Mouse (Mus musculus) stomach, embryonic 14.5 days (tissue): ENCODE measurements around the gene Hist1h2bc. TPM values are rescaled to one million over a fixed set of nuclear protein-coding genes. Genes with fewer than 3 reads are reported as not detected.

ENCODE experiments used
- ATAC-seq: fragments of 200-750 bp; cut with Nextera tagmentation; 2 replicates; pipeline ENCODE4 v1.8.0; 2017; ENCODE audit warnings: low read depth, moderate TSS enrichment; ENCODE audit not compliant: insufficient number of reproducible peaks, insufficient read depth, low FRiP score
- H3K27ac ChIP-seq: fragments of 300-500 bp; sonication (generic); 2 replicates; pipeline ENCODE4 v1.5.1; 2014; ENCODE audit warnings: mild to moderate bottlenecking, low read length, moderate library complexity, mixed read lengths
- H3K27me3 ChIP-seq: fragments of 300-500 bp; sonication (generic); 2 replicates; pipeline ENCODE4 v1.6.1; 2014; ENCODE audit warnings: low read length, control low read depth, mixed read lengths; ENCODE audit not compliant: control insufficient read depth, insufficient read depth
- H3K36me3 ChIP-seq: fragments of 300-500 bp; sonication (generic); 2 replicates; pipeline ENCODE4 v1.6.1; 2014; ENCODE audit warnings: mild to moderate bottlenecking, control low read depth, low read length, moderate library complexity, mixed read lengths; ENCODE audit not compliant: control insufficient read depth, insufficient read depth
- H3K4me1 ChIP-seq: fragments of 300-500 bp; sonication (generic); 2 replicates; pipeline ENCODE4 v1.6.1; 2014; ENCODE audit warnings: low read length, control low read depth, mixed read lengths; ENCODE audit not compliant: control insufficient read depth, insufficient read depth
- H3K4me2 ChIP-seq: fragments of 300-500 bp; sonication (generic); replicated peaks from 2 replicates; pipeline ENCODE4 v1.6.1; 2014; ENCODE audit warnings: low read depth, low read length, control low read depth
- H3K4me3 ChIP-seq: fragments of 300-500 bp; sonication (generic); 2 replicates; pipeline ENCODE4 v1.5.1; 2014; ENCODE audit warnings: low read depth, low read length, control low read depth
- H3K9ac ChIP-seq: fragments of 300-500 bp; sonication (generic); replicated peaks from 2 replicates; pipeline ENCODE4 v1.6.1; 2014; ENCODE audit warnings: low read depth, mild to moderate bottlenecking, control low read depth, low read length, moderate library complexity, mixed read lengths
- H3K9me3 ChIP-seq: fragments of 300-500 bp; sonication (generic); 2 replicates; pipeline ENCODE4 v1.6.1; 2016; ENCODE audit warnings: low read depth, low read length, control low read depth; ENCODE audit not compliant: control insufficient read depth
- WGBS: fragments of 180-500 bp; shearing (Covaris S2); extraction: QIAGEN DNeasy Blood & Tissue Kit; methylation state at CpG from one replicate; pipeline ENCODE4 v1.1.7; 2014; 5-methylcytosine and 5-hydroxymethylcytosine counted together
- polyA plus RNA-seq: library from polyadenylated mRNA; unstranded; fragments of >200 nt; fragmentation: Nextera tagmentation; extraction: Ambion mirVana; gene quantifications from 2 replicates; pipeline ENCODE4 v1.2.1, GENCODE M21; 2014

Hist1h2bc gene
- polyA plus RNA-seq, 1 experiment from 2014 or later, result 65.1 TPM

DNA sequence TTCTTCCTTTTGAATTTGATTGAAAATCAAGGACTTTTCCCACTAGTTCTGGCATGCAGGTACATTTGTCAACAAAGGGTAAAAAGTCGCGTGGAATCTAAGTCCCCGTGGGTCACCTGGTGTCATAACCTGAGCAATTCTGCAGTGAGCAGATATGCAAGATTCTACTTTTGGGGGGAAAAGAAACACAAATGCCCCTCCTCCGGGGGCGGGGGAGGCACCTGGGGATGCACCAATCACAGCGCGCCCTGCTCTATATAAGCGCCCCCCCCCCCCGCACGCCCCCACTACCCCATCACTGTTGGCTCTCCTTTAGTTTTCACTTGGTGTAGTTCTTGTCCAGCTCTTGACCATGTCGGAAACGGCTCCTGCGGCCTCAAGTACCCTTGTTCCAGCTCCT is 11.5 kb downstream of the Hist1h2bc start, which contains the start of gene Hist1h1t:
Gene Hist1h1t, plus strand, starts transcription at position 301 of the 400 bp plus-strand sequence.
- Histone ChIP-seq H3K4me2 (no peak within 1 kb of the TSS), H3K4me1 (0 out of 2 replicates have a peak, but pooled peaks cover 5% of the 10 kb centered on the region), H3K27me3 (no peaks in the 10 kb centered on the region), H3K9me3 (no peaks in the 10 kb centered on the region), H3K4me3 (no peak within 1 kb of the TSS), H3K27ac (0 out of 2 replicates have a peak within 1 kb of the TSS, but pooled peaks have one; percentile 10), H3K36me3 (no peaks in the 10 kb centered on the region), H3K9ac (no peak within 1 kb of the TSS)
- ATAC-seq, result no peak
- 54% methylated on average over 12 of the region's 13 CpGs for WGBS

DNA sequence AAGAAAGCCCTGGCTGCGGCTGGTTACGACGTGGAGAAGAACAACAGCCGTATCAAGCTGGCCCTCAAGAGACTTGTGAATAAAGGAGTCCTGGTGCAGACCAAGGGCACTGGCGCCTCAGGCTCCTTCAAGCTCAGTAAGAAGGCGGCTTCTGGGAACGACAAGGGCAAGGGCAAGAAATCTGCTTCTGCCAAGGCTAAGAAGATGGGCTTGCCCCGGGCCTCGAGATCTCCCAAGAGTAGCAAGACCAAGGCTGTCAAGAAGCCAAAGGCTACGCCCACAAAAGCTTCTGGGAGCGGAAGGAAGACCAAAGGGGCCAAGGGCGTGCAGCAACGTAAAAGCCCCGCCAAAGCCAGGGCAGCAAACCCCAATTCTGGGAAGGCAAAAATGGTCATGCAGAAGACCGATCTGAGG is 12.1 kb downstream of the Hist1h2bc start:
- Histone ChIP-seq H3K27me3 (no peaks in the 10 kb centered on the region), H3K9ac (no peak overlapping the region), H3K4me2 (no peak overlapping the region), H3K4me3 (no peak overlapping the region), H3K4me1 (peaks cover 8% of the 10 kb centered on the region; the same call in 1 of the 2 replicates), H3K9me3 (no peaks in the 10 kb centered on the region), H3K36me3 (no peaks in the 10 kb centered on the region), H3K27ac (0 out of 2 replicates have a peak overlapping the region, but pooled peaks have one; percentile 10)
- ATAC-seq, result no peak
- WGBS, result 69% methylated on average over 15 of the region's 15 CpGs

DNA sequence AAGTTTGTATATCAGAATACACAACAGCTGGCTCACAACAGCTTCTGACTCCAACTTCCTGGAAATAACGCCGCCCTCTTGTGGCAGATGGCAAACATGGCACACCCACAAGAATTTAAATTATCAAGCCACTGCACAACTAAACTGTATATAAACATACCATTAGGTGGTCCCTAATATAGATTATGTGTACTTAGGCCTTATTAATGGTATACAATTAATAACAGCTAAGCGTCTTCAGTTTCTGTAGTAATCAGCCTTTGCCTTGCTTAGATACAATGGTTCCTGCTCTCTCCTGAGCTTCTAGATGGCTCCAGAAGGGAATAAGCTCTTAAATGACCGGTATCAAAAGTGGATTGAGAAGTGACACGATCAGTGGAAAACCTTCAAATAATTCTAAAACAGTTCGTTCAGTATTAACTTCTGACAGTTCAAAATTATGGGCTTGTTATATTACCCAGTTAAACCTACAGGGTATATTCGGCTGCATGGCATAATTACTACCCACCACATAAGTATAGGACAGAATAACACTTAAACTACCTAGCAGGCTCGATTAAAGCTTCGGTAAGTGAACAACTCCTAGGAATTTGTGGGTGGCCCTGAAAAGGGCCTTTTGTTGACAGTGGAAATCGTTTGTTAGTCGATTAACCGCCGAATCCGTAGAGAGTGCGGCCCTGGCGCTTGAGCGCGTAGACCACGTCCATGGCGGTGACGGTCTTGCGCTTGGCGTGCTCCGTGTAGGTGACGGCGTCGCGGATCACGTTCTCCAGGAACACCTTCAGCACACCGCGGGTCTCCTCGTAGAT is 13.7 kb downstream of the Hist1h2bc start:
- Histone ChIP-seq H3K4me3 (peak overlapping the region; percentile 40), H3K27ac (peak overlapping the region; percentile 91), H3K9ac (peak overlapping the region; percentile 26), H3K4me1 (peaks cover 9% of the 10 kb centered on the region; the same call in 1 of the 2 replicates), H3K36me3 (no peaks in the 10 kb centered on the region), H3K9me3 (no peaks in the 10 kb centered on the region), H3K27me3 (no peaks in the 10 kb centered on the region), H3K4me2 (peak overlapping the region; percentile 56)
- WGBS, result under 1% methylated on average over 21 of the region's 32 CpGs
- ATAC-seq, result no peak; the same call in none of the 2 replicates

DNA sequence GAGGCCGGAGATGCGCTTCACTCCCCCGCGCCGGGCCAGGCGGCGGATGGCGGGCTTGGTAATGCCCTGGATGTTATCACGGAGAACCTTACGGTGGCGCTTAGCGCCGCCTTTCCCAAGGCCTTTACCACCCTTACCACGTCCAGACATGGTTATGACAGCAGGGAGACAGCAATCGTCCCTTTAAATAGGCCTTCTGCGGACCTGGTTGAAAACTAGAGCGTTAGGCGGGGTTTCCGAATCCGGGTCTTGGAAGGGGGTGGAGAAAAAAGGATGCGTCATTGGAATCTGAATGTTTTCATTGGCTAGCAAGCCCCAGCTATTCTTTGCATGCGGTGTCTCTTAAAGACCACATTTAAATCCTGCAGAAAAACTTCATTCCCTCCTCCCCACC is 14.3 kb downstream of the Hist1h2bc start, which contains the start of gene Hist1h4c:
Gene Hist1h4c, minus strand, starts transcription at position 155 of the 394 bp plus-strand sequence.
- 0% methylated on average over 21 of the region's 22 CpGs for WGBS
- H3K36me3 ChIP-seq, result no peaks in the 10 kb centered on the region
- peak within 1 kb of the TSS; percentile 91 for H3K27ac ChIP-seq
- H3K9me3 ChIP-seq, result no peaks in the 10 kb centered on the region
- peak; percentile 96 for ATAC-seq
- peak within 1 kb of the TSS; percentile 26 for H3K9ac ChIP-seq
- peaks cover 9% of the 10 kb centered on the region; the same call in 1 of the 2 replicates for H3K4me1 ChIP-seq
- no peaks in the 10 kb centered on the region for H3K27me3 ChIP-seq
- H3K4me2 ChIP-seq, result peak within 1 kb of the TSS; percentile 56
- H3K4me3 ChIP-seq, result peak within 1 kb of the TSS; percentile 40

DNA sequence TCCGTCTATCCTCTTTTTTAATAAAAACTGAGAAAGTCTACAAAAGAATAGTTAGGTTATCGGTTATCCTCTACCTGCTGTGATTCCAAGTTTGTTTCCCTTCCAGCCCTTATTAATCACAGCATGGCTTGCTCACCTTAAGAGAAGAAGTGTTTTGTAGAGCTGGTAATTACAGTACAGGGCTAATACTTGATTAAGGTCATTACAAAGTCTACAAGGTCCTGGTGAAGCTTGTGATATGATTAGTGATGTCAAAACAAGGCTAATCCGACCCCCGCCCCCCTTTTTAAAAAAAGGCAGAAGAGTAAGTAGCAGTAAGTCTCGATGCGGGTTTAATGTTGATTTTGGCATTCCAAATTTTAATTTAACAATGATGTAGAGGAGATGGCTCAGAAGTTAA is 15.0 kb downstream of the Hist1h2bc start:
- 59% methylated on average over 6 of the region's 6 CpGs for WGBS
- H3K27me3 ChIP-seq, result no peaks in the 10 kb centered on the region
- no peak overlapping the region for H3K9ac ChIP-seq
- H3K27ac ChIP-seq, result peak overlapping the region; percentile 76
- H3K4me2 ChIP-seq, result peak overlapping the region; percentile 29; the same call in 1 of the 2 replicates
- H3K36me3 ChIP-seq, result no peaks in the 10 kb centered on the region
- H3K4me1 ChIP-seq, result peaks cover 9% of the 10 kb centered on the region; the same call in 1 of the 2 replicates
- H3K9me3 ChIP-seq, result no peaks in the 10 kb centered on the region
- no peak overlapping the region for H3K4me3 ChIP-seq
- ATAC-seq, result no peak

DNA sequence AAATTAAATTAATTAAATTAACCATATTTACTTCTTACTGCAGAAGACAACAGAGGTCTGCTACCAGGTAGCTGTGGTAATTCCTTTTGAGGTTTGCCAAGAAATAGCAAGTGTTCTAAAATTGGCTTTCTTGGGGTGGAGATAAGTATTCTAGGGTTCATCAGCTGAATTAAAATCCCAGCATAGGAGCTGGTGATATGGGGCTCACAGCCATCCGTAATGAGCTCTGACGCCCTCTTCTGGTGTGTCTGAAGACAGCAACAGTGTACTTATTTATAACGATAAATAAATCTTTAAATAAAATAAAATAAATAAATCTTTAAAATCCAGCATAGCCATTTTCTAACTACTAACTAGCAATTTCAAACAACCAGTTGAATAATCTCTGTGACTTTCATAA is 15.8 kb downstream of the Hist1h2bc start:
- no peaks in the 10 kb centered on the region for H3K36me3 ChIP-seq
- H3K27ac ChIP-seq, result no peak overlapping the region
- ATAC-seq, result no peak
- no peaks in the 10 kb centered on the region for H3K9me3 ChIP-seq
- H3K27me3 ChIP-seq, result no peaks in the 10 kb centered on the region
- H3K4me3 ChIP-seq, result no peak overlapping the region
- 65% methylated on average over 3 of the region's 3 CpGs for WGBS
- peaks cover 9% of the 10 kb centered on the region; the same call in 1 of the 2 replicates for H3K4me1 ChIP-seq
- no peak overlapping the region for H3K9ac ChIP-seq
- no peak overlapping the region for H3K4me2 ChIP-seq

DNA sequence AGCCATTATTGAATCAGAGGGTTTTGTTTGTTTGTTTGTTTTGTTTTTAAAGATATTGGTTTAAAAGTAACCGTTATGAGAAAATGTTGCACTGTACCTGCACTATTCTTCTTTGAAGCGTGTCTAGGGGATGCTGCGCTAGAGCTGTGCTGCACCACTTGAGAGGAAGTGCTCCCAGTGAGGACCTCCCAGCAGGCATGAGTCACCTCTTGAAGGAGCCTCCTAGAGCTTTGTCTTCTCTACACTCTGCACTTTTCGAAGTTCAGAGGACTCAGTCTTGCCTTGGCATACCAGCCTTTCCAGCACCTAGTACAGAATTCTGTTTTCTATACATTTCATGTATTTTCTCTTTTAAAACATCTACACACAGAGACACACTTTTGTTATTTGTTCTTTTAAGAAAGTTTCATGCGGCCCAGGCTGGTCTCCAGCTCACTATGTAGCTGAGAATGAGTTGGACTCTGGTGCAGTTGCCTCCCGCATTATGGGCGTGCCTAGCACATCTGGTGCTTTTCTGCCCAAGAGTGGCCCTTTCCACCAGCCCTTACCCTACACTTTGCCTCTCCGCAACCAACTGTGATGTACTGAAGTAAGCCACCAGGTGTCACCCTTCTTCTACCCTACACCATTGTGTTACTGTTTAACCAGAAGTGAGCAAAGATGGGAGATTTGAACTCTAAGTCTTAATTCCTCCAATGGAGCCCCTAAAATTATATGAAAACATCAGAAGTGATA is 17.0 kb downstream of the Hist1h2bc start:
- 27% methylated on average over 8 of the region's 8 CpGs for WGBS
- H3K4me1 ChIP-seq, result peaks cover 9% of the 10 kb centered on the region; the same call in 1 of the 2 replicates
- H3K27me3 ChIP-seq, result no peaks in the 10 kb centered on the region
- peak; percentile 39; the same call in 1 of the 2 replicates for ATAC-seq
- no peak overlapping the region for H3K27ac ChIP-seq
- no peak overlapping the region for H3K4me3 ChIP-seq
- no peak overlapping the region for H3K4me2 ChIP-seq
- H3K9ac ChIP-seq, result no peak overlapping the region
- H3K9me3 ChIP-seq, result no peaks in the 10 kb centered on the region
- H3K36me3 ChIP-seq, result no peaks in the 10 kb centered on the region

DNA sequence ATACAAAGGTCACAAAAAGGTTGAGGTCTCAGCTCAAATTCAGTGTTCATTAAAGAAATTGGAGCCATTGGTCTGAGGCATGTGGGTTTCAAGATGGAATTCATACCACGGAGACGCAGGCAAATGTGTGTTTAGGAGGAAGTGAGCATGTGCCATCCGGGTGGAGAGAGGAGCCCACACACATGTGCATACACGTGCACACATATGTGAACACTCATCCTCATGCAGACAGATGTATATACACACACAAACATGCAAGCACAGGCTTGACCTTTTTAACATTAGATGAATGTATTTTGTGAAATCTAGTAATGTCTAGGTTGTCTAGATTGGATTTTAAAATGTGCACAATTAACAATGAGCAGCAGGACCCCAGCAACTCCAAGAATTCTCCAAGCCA is 18.2 kb downstream of the Hist1h2bc start:
- Histone ChIP-seq H3K9ac (no peak overlapping the region), H3K4me1 (peaks cover 9% of the 10 kb centered on the region; the same call in 1 of the 2 replicates), H3K4me3 (no peak overlapping the region), H3K27ac (no peak overlapping the region), H3K4me2 (no peak overlapping the region), H3K27me3 (no peaks in the 10 kb centered on the region), H3K9me3 (no peaks in the 10 kb centered on the region), H3K36me3 (no peaks in the 10 kb centered on the region)
- WGBS, result 80% methylated on average over 4 of the region's 4 CpGs
- no peak for ATAC-seq
